Mouse (Mus musculus): ENCODE results near the gene Lilra6. TPM values are rescaled to one million over a fixed set of nuclear protein-coding genes. Genes with fewer than 3 reads are reported as not detected.
"Not testable (repeated sequence)": the region's sequence is repeated elsewhere in the genome, so short reads cannot be mapped to it uniquely, and the experiment has no call there.

Gene Lilra6
- polyA plus RNA-seq, 1 experiment from 2014 or later, result 0.26 TPM

DNA sequence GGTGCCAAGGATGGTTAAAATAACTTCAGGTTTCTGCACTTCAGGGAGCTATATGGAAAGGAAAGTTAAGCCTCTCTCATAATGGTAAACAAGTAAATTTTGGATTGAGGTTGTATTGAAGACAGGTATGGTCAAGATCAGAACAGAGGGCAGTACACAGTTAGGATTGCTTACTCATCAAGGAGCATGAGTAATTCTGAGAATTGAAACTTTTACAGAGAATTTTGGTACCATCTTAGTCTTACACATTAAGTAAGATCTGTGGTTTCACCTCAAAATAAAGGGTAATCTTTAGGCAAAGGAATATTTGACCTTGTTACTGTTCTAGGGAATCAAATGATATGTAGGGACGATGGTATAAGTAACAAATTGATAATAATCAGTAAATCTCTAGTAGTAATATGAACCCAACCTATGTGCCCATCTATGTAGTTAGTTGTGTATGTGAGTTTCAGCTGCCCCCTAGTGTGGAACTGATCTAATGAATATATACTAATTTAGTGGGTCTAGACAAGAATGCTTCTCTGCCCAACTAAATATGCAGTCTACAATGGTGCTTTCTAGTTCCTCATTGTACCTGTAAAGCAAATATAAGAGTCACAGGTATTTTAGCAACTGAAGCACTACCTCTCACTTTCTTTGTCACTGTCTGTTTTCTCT is 24.7 kb upstream of the Lilra6 start:
- Histone ChIP-seq H3K4me3 (ENCODE audit: low read depth, low read length) (no peak overlapping the region), H3K9me3 (ENCODE audit: low read depth, low read length) (no peaks in the 10 kb centered on the region), H3K27ac (ENCODE audit: low read depth) (no peak overlapping the region), H3K27me3 (ENCODE audit: insufficient read depth, low read length) (no peaks in the 10 kb centered on the region), H3K36me3 (ENCODE audit: insufficient read depth) (no peaks in the 10 kb centered on the region), H3K4me2 (no peak overlapping the region), H3K4me1 (ENCODE audit: insufficient read depth) (no peaks in the 10 kb centered on the region), H3K9ac (no peak overlapping the region)
- no peak for ATAC-seq (ENCODE audit: insufficient read depth)
- no peak for DNase-seq
- no peak for TF ChIP-seq CTCF (IDR thresholded peaks at IDR 0.05; ENCODE audit: low read depth)
- 60% methylated on average over 1 of the region's 1 CpGs for WGBS

DNA sequence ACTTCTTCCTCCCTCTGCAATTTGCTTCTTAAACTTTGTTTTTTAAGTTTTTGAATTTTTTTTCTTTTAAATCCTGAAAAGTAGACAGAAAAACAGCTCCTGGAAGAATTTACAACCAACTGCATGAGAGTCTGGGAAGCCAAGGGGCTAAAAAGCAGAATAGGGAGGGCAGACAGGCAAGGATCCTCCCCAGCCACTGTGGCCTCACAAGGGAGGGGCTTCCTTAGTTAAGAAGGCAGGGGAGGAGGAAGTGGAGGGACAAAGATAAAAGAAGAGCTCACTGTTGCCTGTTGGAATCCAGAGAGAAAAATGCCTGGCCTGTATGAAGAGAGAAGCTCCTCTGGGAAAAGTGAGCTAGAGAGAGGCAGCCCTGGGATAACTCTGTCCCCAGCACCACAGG is 20.2 kb upstream of the Lilra6 start:
- not testable (repeated sequence) for H3K27ac ChIP-seq (ENCODE audit: low read depth); H3K4me2 ChIP-seq; ATAC-seq (ENCODE audit: insufficient read depth)

DNA sequence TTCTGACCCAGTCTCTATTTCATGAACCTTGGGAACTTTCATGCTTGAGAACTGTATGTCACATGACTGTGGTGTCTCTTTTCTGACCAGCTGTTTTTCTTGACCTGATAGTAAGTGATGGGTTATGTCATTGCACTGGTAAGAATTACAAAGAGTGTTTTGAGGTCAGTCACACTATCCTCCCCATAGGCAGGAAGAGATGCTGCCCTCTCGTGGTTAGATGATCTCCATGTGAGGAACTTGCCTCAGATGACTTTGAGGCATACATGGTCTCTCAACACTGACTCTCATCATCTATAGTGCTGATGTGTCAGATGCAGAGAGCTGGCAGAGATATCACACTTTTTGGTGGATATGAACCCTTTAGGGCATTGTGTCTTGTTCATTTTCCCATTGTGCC is 11.6 kb downstream of the Lilra6 start:
- WGBS, result 13% methylated on average over 1 of the region's 1 CpGs

More for the DNA sequence above, 20.2 kb upstream of the Lilra6 start:
- H3K4me1 ChIP-seq (ENCODE audit: insufficient read depth); DNase-seq; H3K4me3 ChIP-seq (ENCODE audit: low read depth, low read length); H3K27me3 ChIP-seq (ENCODE audit: insufficient read depth, low read length); H3K9me3 ChIP-seq (ENCODE audit: low read depth, low read length); H3K9ac ChIP-seq; H3K36me3 ChIP-seq (ENCODE audit: insufficient read depth): not testable (repeated sequence)

DNA sequence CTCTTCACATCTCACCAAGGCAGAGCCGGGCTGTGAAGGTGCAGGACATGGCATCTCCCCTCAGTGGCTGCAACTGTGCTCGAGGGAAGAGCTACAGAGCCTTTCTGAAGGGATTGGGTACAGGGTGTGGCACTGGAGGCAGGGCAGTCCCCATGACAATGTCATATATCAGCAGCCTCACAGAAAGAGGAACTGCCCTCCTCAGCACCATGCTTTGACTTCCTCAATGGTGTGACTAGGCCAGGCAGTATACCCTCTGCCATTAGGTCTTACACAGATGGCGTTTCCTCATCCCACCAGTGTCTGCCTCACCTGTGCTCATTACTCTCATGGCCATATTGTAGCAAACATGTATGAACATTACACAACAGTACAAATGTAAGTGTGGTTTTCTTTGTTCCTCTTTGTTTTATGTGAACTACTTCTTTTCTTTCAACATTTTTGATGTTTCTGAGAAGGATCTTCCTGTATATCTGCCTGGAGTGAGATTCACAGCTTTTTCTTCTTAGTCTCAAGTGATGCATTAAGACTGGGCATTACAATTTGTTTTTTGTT is 17.2 kb downstream of the Lilra6 start, which contains the start of gene Gm14548:
Gene Gm14548, minus strand, starts transcription at position 85 of the 555 bp plus-strand sequence.
- H3K9me3 ChIP-seq (ENCODE audit: low read depth, low read length); H3K4me2 ChIP-seq; H3K4me1 ChIP-seq (ENCODE audit: insufficient read depth); H3K36me3 ChIP-seq (ENCODE audit: insufficient read depth); H3K27me3 ChIP-seq (ENCODE audit: insufficient read depth, low read length); H3K4me3 ChIP-seq (ENCODE audit: low read depth, low read length); ATAC-seq (ENCODE audit: insufficient read depth); H3K9ac ChIP-seq; H3K27ac ChIP-seq (ENCODE audit: low read depth): not testable (repeated sequence)
- peak; percentile 1 for DNase-seq
- 76% methylated on average over 3 of the region's 3 CpGs for WGBS

More for the DNA sequence above, 11.6 kb downstream of the Lilra6 start:
- no peak overlapping the region for H3K27ac ChIP-seq (ENCODE audit: low read depth)
- no peak overlapping the region for H3K9ac ChIP-seq
- H3K4me3 ChIP-seq (ENCODE audit: low read depth, low read length), result no peak overlapping the region
- H3K4me1 ChIP-seq (ENCODE audit: insufficient read depth), result no peaks in the 10 kb centered on the region
- 0 out of 2 replicates have a peak, but pooled peaks have one; percentile 10 for TF ChIP-seq CTCF (IDR thresholded peaks at IDR 0.05; ENCODE audit: low read depth)
- H3K9me3 ChIP-seq (ENCODE audit: low read depth, low read length), result no peaks in the 10 kb centered on the region
- no peak for ATAC-seq (ENCODE audit: insufficient read depth)
- no peak overlapping the region for H3K4me2 ChIP-seq
- no peaks in the 10 kb centered on the region for H3K27me3 ChIP-seq (ENCODE audit: insufficient read depth, low read length)
- H3K36me3 ChIP-seq (ENCODE audit: insufficient read depth), result no peaks in the 10 kb centered on the region
- peak; percentile 7 for DNase-seq

DNA sequence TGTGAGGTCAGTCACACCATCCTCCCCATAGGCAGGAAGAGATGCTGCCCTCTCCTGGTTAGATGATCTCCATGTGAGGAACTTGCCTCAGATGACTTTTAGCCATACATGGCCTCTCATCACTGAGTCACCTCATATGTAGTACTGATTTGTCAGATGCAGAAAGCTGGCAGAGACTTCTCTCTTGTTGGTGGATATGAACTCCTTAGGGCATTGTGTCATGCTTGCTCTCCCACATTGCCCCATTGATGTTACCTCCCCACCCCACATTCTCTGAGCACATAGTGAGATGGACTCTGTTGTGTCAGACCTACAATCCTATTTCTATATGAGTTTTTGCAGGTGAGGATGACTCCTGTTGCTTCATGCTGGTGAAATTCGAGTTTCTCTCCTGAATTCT is 40.3 kb downstream of the Lilra6 start:
- not testable (repeated sequence) for H3K4me2 ChIP-seq; H3K36me3 ChIP-seq (ENCODE audit: insufficient read depth); H3K27ac ChIP-seq (ENCODE audit: low read depth); H3K9me3 ChIP-seq (ENCODE audit: low read depth, low read length); ATAC-seq (ENCODE audit: insufficient read depth); H3K4me3 ChIP-seq (ENCODE audit: low read depth, low read length); H3K9ac ChIP-seq; H3K4me1 ChIP-seq (ENCODE audit: insufficient read depth); H3K27me3 ChIP-seq (ENCODE audit: insufficient read depth, low read length); DNase-seq
- no CpG with 5 or more reads among the region's 1 CpGs for WGBS

Other genes starting within 250 kb of the Lilra6 start
- 12.0 and 12.5 TPM in 2 replicates for gene Leng1, start 249.7 kb downstream of the Lilra6 start, polyA plus RNA-seq (2014; fragmentation: Nextera tagmentation; extraction: Ambion mirVana)
- 16.1 and 17.3 TPM in 2 replicates for gene Tmc4, start 237.9 kb downstream of the Lilra6 start, polyA plus RNA-seq (2014; fragmentation: Nextera tagmentation; extraction: Ambion mirVana)
- 277 and 290 TPM in 2 replicates for gene Tsen34, start 222.6 kb downstream of the Lilra6 start, polyA plus RNA-seq (2014; fragmentation: Nextera tagmentation; extraction: Ambion mirVana)
- gene Mboat7, start 222.0 kb downstream of the Lilra6 start, polyA plus RNA-seq (2014; fragmentation: Nextera tagmentation; extraction: Ambion mirVana), result 38.0 and 44.2 TPM in 2 replicates
- 1,609 and 1,625 TPM in 2 replicates for gene Rps9, start 211.5 kb downstream of the Lilra6 start, polyA plus RNA-seq (2014; fragmentation: Nextera tagmentation; extraction: Ambion mirVana)
- gene Pirb, start 195.1 kb downstream of the Lilra6 start, polyA plus RNA-seq (2014; fragmentation: Nextera tagmentation; extraction: Ambion mirVana), result 0.91 and 1.2 TPM in 2 replicates
- not detected in 2 replicates for gene Gm15448, start 89.8 kb downstream of the Lilra6 start, polyA plus RNA-seq (2014; fragmentation: Nextera tagmentation; extraction: Ambion mirVana)
- gene Pira2, start 70.5 kb downstream of the Lilra6 start, polyA plus RNA-seq (2014; fragmentation: Nextera tagmentation; extraction: Ambion mirVana), result 0.50 and 0.58 TPM in 2 replicates
- 0.41 TPM in 1 of 2 replicates, not detected in the other for gene Gm14548, start 17.4 kb downstream of the Lilra6 start, polyA plus RNA-seq (2014; fragmentation: Nextera tagmentation; extraction: Ambion mirVana)
- gene Lair1, start 147.7 kb upstream of the Lilra6 start, polyA plus RNA-seq (2014; fragmentation: Nextera tagmentation; extraction: Ambion mirVana), result 0.16 and 0.93 TPM in 2 replicates
- gene Ttyh1, start 203.9 kb upstream of the Lilra6 start, polyA plus RNA-seq (2014; fragmentation: Nextera tagmentation; extraction: Ambion mirVana), result 2.1 and 2.6 TPM in 2 replicates
- 44.6 and 51.2 TPM in 2 replicates for gene Leng8, start 221.5 kb upstream of the Lilra6 start, polyA plus RNA-seq (2014; fragmentation: Nextera tagmentation; extraction: Ambion mirVana)
- gene Leng9, start 234.9 kb upstream of the Lilra6 start, polyA plus RNA-seq (2014; fragmentation: Nextera tagmentation; extraction: Ambion mirVana), result 2.3 and 2.6 TPM in 2 replicates
- 33.3 and 37.5 TPM in 2 replicates for gene Cdc42ep5, start 249.4 kb upstream of the Lilra6 start, polyA plus RNA-seq (2014; fragmentation: Nextera tagmentation; extraction: Ambion mirVana)